Mouse (Mus musculus): ENCODE measurements at regions not wholly inside any gene's neighbourhood (a gene's known extent, or its start where the extent isn't known, plus 50 kb on each side); places are given as distances from the start of the nearest gene placed in this dataset.
"Not testable (repeated sequence)": the region's sequence is repeated elsewhere in the genome, so short reads cannot be mapped to it uniquely, and the experiment has no call there.

DNA sequence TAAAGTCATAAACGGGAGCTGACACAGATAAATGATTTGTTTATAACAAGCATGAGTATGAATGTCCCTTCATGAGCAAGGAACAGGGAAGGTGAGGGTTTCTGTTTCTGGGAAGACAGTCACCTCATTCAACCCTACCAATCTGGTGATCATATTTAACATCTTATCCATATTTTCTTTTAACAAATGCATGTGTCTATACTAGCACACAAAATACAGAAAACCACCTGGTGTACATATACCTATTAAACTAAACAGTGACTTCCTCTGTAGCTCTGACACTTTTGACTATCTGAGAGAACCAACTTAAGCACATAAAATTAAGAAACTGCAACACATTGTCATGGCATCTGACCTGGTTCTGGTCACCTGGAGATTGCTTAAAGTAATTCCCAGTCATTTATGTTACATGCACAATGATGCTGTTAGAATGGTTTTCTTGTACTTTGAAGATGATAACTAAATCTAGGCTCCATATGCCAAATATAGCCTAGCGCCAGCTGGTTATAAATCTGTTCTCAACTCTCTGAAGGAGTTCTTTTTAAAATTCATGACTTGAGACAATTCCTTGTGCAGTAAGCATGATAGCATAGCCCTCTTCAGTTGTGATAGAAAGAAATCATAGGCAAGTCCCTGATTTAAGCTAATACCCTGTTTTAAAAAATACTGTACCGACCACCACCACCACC, 1163.6 kb upstream of the Tyrp1 start:
- peak; percentile 78 for DNase-seq (ENCODE audit: low read depth, low spot score)

DNA sequence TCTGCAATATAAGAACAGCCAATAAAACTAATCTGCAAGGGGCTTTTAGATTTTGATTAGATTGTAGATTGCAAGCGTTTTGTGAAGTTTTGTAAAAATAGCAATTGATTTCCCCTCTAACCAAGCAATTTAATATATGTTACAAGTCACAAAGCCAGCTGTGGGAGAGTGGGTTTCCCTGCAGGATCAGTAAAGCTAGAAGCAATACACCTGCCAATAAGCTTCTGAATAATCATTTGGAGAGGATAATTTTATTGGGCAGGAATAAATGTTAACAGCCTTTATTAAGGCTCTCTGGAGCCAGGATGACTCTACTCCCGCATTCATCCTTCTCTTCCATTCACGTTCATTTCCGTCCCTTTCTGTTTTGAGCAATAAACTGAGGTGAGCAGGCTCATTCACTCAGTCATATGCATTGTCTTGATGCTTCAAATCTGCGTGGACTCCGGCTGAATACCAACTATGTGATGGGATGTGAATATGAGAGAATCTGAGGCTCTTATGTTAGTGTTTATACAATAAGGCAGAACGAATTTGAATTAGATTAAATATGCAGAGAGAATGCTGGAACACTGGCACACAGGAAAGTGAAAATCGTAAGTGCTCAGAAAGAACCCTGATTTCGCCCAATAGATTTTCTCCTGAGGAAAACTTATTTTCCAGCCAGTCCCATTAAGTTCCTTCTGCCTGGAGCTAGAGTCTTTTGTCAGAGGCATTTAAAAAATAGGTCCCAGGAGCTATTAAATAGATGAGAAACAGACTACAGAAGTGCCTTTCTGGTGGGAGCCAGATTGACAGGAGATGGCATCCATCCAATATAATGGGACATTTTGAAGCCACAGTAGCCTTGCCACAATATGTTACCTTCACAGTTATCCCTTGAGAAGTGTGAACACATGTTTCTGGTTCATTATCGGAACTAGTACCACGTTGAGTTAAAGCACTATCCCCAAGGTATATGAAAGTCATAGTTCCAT, 1138.8 kb upstream of the Tyrp1 start:
- no peak for DNase-seq (ENCODE audit: low read depth, low spot score)

GRCm38 (mm10) chr4:79720915-79721314, 1113.0 kb upstream of the Tyrp1 start:
- not testable (repeated sequence) for DNase-seq (ENCODE audit: low read depth, low spot score)

- DNase-seq (ENCODE audit: low read depth, low spot score), result no peak
Observed at GRCm38 (mm10) chr4:79724103-79724502, 1109.8 kb upstream of the Tyrp1 start.

DNA sequence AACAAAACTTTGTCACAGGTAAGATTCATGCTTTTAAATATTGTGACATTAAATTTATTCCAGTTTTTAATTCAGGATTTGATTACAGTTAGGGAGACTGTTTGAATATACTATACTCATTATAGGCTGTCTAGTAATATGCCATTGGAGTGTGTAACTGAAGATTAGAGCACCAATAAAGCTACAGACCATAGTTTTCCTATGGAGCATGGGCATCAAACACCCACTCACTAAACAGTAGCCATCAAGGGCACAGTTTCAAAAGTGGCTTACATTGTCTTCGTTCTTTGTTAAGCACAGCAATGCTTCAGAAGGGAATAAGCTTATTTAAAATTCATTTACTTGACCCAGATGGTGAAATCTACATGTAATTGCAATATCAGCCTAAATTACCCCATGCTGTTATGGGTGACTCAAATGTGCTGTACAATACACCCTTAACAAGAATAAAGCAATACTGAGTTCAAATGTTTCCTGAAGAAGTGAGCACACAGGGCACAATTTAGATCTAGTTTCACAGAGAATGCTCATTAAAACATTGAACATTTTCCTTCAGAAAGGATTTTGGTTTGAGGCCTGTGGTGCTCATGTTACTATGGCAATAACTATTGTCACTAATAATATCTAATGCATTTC, 1092.9 kb upstream of the Tyrp1 start:
- no peak for DNase-seq (ENCODE audit: low read depth, low spot score)

All from brain, embryonic 18.5 days (tissue).